Mouse (Mus musculus) lung, embryonic 15.5 days (tissue): ENCODE data around the gene Tarm1. TPM values are rescaled to one million over a fixed set of nuclear protein-coding genes. Genes with fewer than 3 reads are reported as not detected.

ENCODE experiments used
- polyA plus RNA-seq: library from polyadenylated mRNA; unstranded; fragments of >200 nt; fragmentation: Nextera tagmentation; extraction: Ambion mirVana; gene quantifications from 2 replicates; pipeline ENCODE4 v1.2.1, GENCODE M21; 2015

Tarm1 gene
- polyA plus RNA-seq, 1 experiment from 2014 or later = 0.10 TPM

Other genes with a start within 250 kb of the Tarm1 start
- 112 and 118 TPM in 2 replicates for gene Myadm, start 213.5 kb downstream of the Tarm1 start, polyA plus RNA-seq
- 0.16 and 0.32 TPM in 2 replicates for gene Prkcg, start 213.4 kb downstream of the Tarm1 start, polyA plus RNA-seq
- 0.48 and 0.49 TPM in 2 replicates for gene Cacng7, start 169.7 kb downstream of the Tarm1 start, polyA plus RNA-seq
- 2.2 and 2.4 TPM in 2 replicates for gene Cacng8, start 111.9 kb downstream of the Tarm1 start, polyA plus RNA-seq
- gene Cacng6, start 78.4 kb downstream of the Tarm1 start, polyA plus RNA-seq = 0.30 TPM in 1 of 2 replicates, not detected in the other
- gene Oscar, start 113.5 kb upstream of the Tarm1 start, polyA plus RNA-seq = 0.10 TPM in 1 of 2 replicates, not detected in the other
- 479 and 491 TPM in 2 replicates for gene Ndufa3, start 114.7 kb upstream of the Tarm1 start, polyA plus RNA-seq
- gene Tfpt, start 127.3 kb upstream of the Tarm1 start, polyA plus RNA-seq = 27.6 and 29.5 TPM in 2 replicates
- 104 and 105 TPM in 2 replicates for gene Prpf31, start 127.4 kb upstream of the Tarm1 start, polyA plus RNA-seq
- 51.4 TPM in 2 replicates for gene Cnot3, start 142.6 kb upstream of the Tarm1 start, polyA plus RNA-seq
- gene Leng1, start 163.2 kb upstream of the Tarm1 start, polyA plus RNA-seq = 15.0 and 15.8 TPM in 2 replicates
- gene Tmc4, start 174.9 kb upstream of the Tarm1 start, polyA plus RNA-seq = 21.7 and 25.5 TPM in 2 replicates
- 296 and 312 TPM in 2 replicates for gene Tsen34, start 190.2 kb upstream of the Tarm1 start, polyA plus RNA-seq
- 49.8 and 51.4 TPM in 2 replicates for gene Mboat7, start 190.9 kb upstream of the Tarm1 start, polyA plus RNA-seq
- gene Rps9, start 201.4 kb upstream of the Tarm1 start, polyA plus RNA-seq = 1,380 and 1,502 TPM in 2 replicates
- gene Pirb, start 217.8 kb upstream of the Tarm1 start, polyA plus RNA-seq = 0.72 and 1.4 TPM in 2 replicates